Mouse (Mus musculus) forebrain, embryonic 12.5 days (tissue): Measurements from ENCODE around the gene Fli1. TPM values are rescaled to one million over a fixed set of nuclear protein-coding genes. Genes with fewer than 3 reads are reported as not detected.

Experiments used
- ATAC-seq: fragments of 200-750 bp; cut with Nextera tagmentation; 2 replicates; pipeline ENCODE4 v1.8.0; 2017; ENCODE audit warnings: moderate TSS enrichment; ENCODE audit not compliant: low FRiP score
- H3K27ac ChIP-seq: fragments of 300-500 bp; sonication (generic); 2 replicates; pipeline ENCODE4 v1.5.1; 2016; ENCODE audit warnings: mild to moderate bottlenecking
- H3K27me3 ChIP-seq: fragments of 300-500 bp; sonication (generic); 2 replicates; pipeline ENCODE4 v1.6.1; 2016; ENCODE audit warnings: mild to moderate bottlenecking
- H3K36me3 ChIP-seq: fragments of 300-500 bp; sonication (generic); replicated peaks from 2 replicates; pipeline ENCODE4 v1.6.1; 2016; ENCODE audit warnings: mild to moderate bottlenecking
- H3K4me1 ChIP-seq: fragments of 300-500 bp; sonication (generic); 2 replicates; pipeline ENCODE4 v1.6.1; 2016
- H3K4me2 ChIP-seq: fragments of 300-500 bp; sonication (generic); 2 replicates; pipeline ENCODE4 v1.6.1; 2016; ENCODE audit warnings: mild to moderate bottlenecking, moderate library complexity
- H3K4me3 ChIP-seq: fragments of 300-500 bp; sonication (generic); replicated peaks from 2 replicates; pipeline ENCODE4 v1.5.1; 2016; ENCODE audit warnings: mild to moderate bottlenecking
- H3K9ac ChIP-seq: fragments of 300-500 bp; sonication (generic); 2 replicates; pipeline ENCODE4 v1.6.1; 2016; ENCODE audit warnings: mild to moderate bottlenecking
- H3K9me3 ChIP-seq: fragments of 300-500 bp; sonication (generic); 2 replicates; pipeline ENCODE4 v1.6.1; 2016
- WGBS: fragments of 180-500 bp; shearing (Covaris S2); methylation state at CpG from one replicate; pipeline ENCODE4 v1.1.7; 2016; 5-methylcytosine and 5-hydroxymethylcytosine counted together
- polyA plus RNA-seq: library from polyadenylated mRNA; unstranded; fragments of >200 nt; fragmentation: Nextera tagmentation; extraction: Ambion mirVana; gene quantifications from 2 replicates; pipeline ENCODE4 v1.2.1, GENCODE M21; 2016

The Fli1 gene
- polyA plus RNA-seq, 1 experiment from 2014 or later, result 9.4 TPM

DNA sequence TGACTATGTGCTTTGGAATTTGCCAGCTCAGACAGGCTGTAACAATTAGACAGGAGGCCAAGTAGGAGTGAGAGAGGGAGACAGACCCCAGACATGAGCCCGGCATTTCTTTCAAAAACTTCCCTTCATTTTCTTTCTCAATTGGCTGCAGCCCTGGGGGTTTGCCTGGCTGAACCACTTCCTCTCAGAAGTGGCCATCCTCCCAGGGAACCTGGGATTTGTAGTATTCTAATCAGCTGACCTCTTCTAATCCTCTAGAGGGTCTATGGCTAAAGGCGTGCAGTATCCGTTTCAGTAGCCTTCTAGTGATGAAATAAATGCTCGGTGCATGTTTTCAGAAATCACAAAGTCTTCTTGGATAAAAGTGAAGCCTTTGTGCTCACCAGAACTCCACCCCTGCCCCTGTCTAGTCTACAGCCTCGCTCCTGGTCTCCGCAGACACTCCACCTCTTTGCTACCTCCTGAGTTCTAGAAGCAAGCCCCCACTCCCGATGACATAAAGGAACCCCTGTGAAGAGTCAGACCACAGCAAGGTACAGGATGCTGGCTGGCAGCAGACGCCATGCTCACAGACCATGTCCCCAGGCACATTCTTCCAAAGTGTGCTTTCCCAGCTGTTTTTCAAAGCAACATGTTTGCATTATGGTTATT lies 125.1 kb downstream of the Fli1 start:
- peaks cover 40% of the 10 kb centered on the region for H3K27me3 ChIP-seq
- ATAC-seq, result no peak

DNA sequence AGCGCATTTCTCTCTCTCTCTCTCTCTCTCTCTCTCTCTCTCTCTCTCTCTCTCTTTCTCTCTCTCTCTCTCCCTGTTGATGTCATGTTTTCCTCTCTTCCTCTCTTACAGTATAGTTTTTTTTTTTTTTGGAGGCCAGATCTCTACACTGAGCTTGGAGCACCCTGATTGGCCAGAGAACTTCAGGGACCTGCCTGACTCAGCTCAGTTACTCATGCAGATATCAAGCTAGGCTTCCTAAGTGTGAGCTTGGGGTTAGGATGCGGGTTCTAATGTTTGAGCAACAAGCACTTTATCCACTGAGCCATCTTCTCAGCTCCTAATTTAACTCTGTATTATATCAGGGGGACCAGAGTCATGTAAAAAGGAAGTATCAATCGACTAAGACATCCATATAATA lies 126.7 kb downstream of the Fli1 start:
- no peaks in the 10 kb centered on the region for H3K36me3 ChIP-seq
- WGBS, result 94% methylated on average over 3 of the region's 3 CpGs
- peaks cover 56% of the 10 kb centered on the region for H3K27me3 ChIP-seq
- H3K4me2 ChIP-seq, result no peak overlapping the region
- no peak overlapping the region for H3K9ac ChIP-seq
- H3K4me3 ChIP-seq, result no peak overlapping the region
- no peaks in the 10 kb centered on the region for H3K9me3 ChIP-seq
- no peak overlapping the region for H3K27ac ChIP-seq
- peaks cover 8% of the 10 kb centered on the region for H3K4me1 ChIP-seq
- ATAC-seq, result no peak

More for the DNA sequence above, 125.1 kb downstream of the Fli1 start:
- Histone ChIP-seq H3K4me1 (peaks cover 8% of the 10 kb centered on the region), H3K27ac (no peak overlapping the region), H3K4me2 (no peak overlapping the region), H3K9me3 (no peaks in the 10 kb centered on the region), H3K4me3 (no peak overlapping the region), H3K9ac (no peak overlapping the region), H3K36me3 (no peaks in the 10 kb centered on the region)
- WGBS, result 35% methylated on average over 8 of the region's 8 CpGs

DNA sequence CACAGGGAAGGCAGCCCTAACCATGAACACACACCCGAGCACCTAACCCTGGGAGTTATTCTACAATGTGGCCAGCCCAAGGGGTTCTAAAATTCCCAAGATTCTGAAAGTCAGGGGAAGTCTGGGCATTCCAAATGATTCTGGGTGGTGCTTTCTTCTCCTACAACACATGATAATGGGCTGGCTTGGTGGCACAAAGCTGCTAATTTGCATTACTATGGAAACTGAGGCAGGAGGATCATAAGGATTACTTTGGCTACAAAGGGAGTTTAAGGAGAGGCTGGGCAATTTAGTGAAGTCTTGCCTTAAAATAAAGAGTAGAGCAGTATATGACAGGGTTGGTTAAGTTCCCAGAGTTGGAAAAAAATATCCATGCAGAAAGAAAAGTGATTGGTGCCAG lies 127.7 kb downstream of the Fli1 start:
- no peak overlapping the region for H3K4me2 ChIP-seq
- no peak overlapping the region for H3K4me3 ChIP-seq
- peaks cover 8% of the 10 kb centered on the region for H3K4me1 ChIP-seq
- 15% methylated on average over 1 of the region's 1 CpGs for WGBS
- no peaks in the 10 kb centered on the region for H3K9me3 ChIP-seq
- H3K36me3 ChIP-seq, result no peaks in the 10 kb centered on the region
- no peak overlapping the region for H3K9ac ChIP-seq
- H3K27ac ChIP-seq, result no peak overlapping the region
- peaks cover 66% of the 10 kb centered on the region for H3K27me3 ChIP-seq
- no peak for ATAC-seq

DNA sequence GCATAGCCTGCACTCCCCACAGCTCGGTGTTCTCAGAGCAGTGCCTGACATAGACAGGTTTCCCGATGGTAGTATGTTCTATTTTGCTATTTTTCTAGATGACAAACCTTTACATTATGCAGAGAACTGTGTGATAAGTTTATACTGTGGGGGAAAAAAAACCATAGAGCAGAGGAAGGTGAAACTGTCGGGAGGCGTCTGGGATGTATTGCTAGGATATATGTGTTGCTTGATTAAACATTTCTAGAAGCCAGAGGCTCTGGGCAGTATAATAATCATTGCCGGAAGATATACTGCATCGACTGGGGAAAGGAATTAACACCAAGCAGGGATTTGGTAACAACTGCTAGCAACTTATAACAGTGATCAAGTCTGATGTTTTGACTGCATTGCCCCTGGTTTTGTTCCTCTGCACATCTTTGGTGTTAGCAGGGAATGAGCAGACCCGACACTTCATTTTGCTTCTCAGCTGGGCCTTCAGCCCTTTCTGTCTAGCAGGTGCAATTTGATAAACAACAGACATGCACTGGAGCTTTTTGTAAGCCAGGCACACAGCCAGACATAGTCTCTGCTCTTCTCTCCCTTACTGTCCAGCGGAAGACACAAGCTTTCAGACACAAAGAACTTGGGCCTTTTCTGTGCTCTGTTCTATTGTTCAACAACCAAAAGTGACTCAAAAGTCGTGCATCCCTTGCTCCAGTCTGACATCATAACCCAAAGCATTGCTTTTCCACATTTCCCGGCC lies 129.7 kb downstream of the Fli1 start:
- H3K27ac ChIP-seq, result no peak overlapping the region
- H3K4me3 ChIP-seq, result no peak overlapping the region
- 75% methylated on average over 10 of the region's 10 CpGs for WGBS
- H3K9ac ChIP-seq, result no peak overlapping the region
- H3K36me3 ChIP-seq, result no peaks in the 10 kb centered on the region
- ATAC-seq, result no peak
- no peaks in the 10 kb centered on the region for H3K9me3 ChIP-seq
- peaks cover 79% of the 10 kb centered on the region for H3K27me3 ChIP-seq
- H3K4me2 ChIP-seq, result no peak overlapping the region
- H3K4me1 ChIP-seq, result peaks cover 20% of the 10 kb centered on the region

DNA sequence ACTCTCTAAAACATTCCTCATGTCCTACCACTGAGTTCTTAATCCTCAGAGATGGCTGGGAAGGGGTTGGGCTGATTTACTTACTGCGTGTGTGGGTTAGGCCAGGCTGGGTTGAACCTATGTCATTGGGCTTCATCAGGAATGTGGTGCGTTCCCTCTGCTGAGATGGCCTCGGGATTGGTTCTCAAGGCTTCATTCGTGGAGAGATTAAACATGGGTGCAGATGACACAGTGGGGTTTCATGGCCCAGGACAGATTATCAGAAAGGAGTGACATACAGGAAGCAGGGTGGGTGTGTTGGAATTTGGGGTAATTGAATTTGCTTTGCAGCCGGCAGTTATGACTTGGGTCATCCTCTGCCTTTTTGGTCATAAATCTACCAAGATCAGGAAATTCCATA lies 131.2 kb downstream of the Fli1 start:
- Histone ChIP-seq H3K27ac (no peak overlapping the region), H3K4me3 (no peak overlapping the region), H3K4me2 (no peak overlapping the region), H3K4me1 (peaks cover 13% of the 10 kb centered on the region), H3K9ac (no peak overlapping the region), H3K36me3 (no peaks in the 10 kb centered on the region), H3K9me3 (no peaks in the 10 kb centered on the region), H3K27me3 (peaks cover 85% of the 10 kb centered on the region)
- 89% methylated on average over 5 of the region's 5 CpGs for WGBS
- ATAC-seq, result no peak

DNA sequence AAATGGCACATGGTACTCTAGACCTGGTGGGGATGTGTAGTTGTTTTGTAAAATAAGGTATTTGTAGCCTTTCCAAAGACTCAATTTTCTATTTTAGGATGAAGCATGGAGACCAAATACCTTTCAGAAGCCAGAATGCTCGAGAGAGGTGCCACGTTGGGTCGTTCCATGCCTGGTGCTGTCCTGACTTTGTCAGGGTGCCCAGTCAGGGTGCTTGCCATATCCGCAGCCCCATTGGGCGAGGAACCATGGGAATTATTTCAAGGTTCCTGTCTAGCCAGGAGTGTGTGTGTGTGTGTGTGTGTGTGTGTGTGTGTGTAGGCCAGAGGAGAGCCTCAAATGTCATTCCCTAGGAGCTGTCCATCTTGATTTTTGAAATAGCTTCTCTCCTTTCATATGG lies 132.0 kb downstream of the Fli1 start:
- H3K27me3 ChIP-seq, result peaks cover 91% of the 10 kb centered on the region
- no peaks in the 10 kb centered on the region for H3K9me3 ChIP-seq
- H3K4me1 ChIP-seq, result peaks cover 13% of the 10 kb centered on the region
- no peak overlapping the region for H3K4me3 ChIP-seq
- no peaks in the 10 kb centered on the region for H3K36me3 ChIP-seq
- H3K4me2 ChIP-seq, result no peak overlapping the region
- no peak overlapping the region for H3K27ac ChIP-seq
- no peak for ATAC-seq
- H3K9ac ChIP-seq, result no peak overlapping the region
- 89% methylated on average over 5 of the region's 5 CpGs for whole genome bisulfite sequencing

DNA sequence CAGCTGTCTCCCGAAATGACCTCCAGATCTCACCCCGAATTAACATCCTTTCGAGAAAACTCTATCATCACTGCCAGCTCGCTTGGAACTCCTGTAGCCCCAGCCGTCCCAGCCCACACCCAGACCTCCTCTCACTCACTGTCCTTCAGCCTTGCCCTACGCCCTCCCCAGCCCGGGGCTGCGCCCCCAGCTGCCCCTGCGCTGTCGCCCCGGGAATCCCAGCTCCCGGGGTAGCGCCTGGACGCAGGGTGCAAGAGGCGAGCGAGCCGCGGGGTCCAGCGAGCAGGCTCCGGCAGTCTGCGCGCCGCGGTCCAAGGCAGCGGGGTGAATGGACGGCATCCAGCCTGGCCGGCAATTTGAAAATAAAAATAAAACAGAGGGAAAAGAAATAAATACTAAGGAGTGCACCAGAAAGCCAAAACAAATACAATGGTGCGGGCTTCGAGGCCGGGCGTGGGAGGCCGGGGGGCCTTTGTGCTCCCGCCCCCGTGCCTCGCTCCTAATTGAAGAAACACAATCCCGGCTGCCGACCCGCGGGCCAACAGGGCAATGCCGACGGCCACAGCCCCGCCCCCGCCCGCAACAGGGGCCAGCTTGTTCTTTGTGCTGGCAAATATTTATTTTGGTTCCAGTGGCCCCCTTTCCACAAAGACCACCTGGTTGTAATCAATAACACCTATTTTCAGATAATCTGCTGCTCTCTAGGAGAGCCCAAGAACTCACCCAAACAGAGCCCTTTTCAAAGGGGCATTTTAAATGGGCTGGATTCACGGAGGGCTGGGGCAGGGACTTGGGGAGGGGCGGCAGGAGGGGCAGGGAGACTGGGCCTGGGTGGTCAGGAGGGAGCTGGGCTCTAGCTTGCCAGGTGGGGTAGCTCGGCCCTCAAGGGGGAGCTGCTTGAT lies 133.3 kb downstream of the Fli1 start:
- peaks cover 92% of the 10 kb centered on the region for H3K27me3 ChIP-seq
- under 1% methylated on average over 47 of the region's 47 CpGs for WGBS
- peak overlapping the region; percentile 48 for H3K4me3 ChIP-seq
- peak overlapping the region; percentile 92 for H3K4me2 ChIP-seq
- H3K4me1 ChIP-seq, result peaks cover 13% of the 10 kb centered on the region
- peak overlapping the region; percentile 63 for H3K9ac ChIP-seq
- no peaks in the 10 kb centered on the region for H3K9me3 ChIP-seq
- no peak overlapping the region for H3K27ac ChIP-seq
- 0 out of 2 replicates have a peak, but pooled peaks have one; percentile 45 for ATAC-seq
- no peaks in the 10 kb centered on the region for H3K36me3 ChIP-seq

DNA sequence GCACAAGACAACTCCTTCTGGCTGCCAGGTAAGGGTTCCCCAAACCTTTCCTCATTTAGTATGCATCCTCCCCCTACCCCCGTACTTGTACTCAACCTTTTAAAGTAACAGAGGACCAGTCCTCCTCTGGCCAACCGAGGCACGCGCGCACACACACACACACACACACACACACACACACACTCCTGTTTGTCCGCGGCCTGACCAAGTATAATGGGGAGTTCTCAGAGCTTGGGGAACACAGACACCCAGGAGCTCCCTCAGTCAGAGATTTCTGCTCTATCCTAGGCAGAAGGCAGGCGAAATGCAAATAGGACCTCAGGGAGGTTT lies 134.0 kb downstream of the Fli1 start:
- peak overlapping the region; percentile 48 for H3K4me3 ChIP-seq
- H3K27me3 ChIP-seq, result peaks cover 93% of the 10 kb centered on the region
- H3K36me3 ChIP-seq, result no peaks in the 10 kb centered on the region
- H3K9ac ChIP-seq, result peak overlapping the region; percentile 63
- no peaks in the 10 kb centered on the region for H3K9me3 ChIP-seq
- H3K4me1 ChIP-seq, result peaks cover 13% of the 10 kb centered on the region
- H3K4me2 ChIP-seq, result peak overlapping the region; percentile 92
- WGBS, result 6% methylated on average over 8 of the region's 8 CpGs
- no peak for ATAC-seq
- no peak overlapping the region for H3K27ac ChIP-seq

DNA sequence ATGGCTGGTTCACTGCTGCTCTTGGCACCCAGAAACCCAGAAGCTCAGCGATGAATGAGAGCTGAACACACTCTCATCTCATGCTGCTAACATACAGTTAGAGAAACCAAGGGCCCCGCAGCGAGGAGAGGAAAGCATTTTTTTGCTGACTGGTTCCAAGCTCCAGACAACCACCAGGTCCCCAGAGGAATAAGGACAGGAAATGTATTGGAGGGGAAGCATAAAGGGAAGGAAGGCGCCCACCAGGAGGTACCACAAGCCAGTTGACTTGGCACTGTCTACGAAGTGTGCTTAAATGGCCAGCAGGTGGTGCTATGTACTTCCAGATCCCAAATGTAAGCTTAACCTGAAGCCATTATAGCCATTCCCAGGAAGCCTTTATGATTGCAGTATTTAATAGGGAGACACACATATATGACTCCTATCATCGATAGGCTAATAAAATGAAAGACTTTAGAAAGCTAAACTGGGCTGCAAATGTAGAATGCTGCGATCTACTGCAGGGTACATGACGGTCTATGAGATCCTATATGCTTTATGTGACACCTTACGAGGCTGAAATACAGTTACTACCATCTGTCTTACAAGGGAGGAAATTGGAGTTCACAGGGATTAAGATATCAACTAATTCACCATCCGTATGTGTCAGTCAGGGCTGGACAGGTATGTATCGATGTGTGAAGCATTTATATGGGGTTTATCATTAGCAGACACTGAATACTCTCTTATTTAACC lies 137.3 kb downstream of the Fli1 start:
- WGBS, result 48% methylated on average over 11 of the region's 11 CpGs
- no peak overlapping the region for H3K9ac ChIP-seq
- peaks cover 13% of the 10 kb centered on the region for H3K4me1 ChIP-seq
- no peak overlapping the region for H3K4me3 ChIP-seq
- ATAC-seq, result peak; percentile 81
- H3K9me3 ChIP-seq, result no peaks in the 10 kb centered on the region
- peaks cover 69% of the 10 kb centered on the region for H3K27me3 ChIP-seq
- no peak overlapping the region for H3K27ac ChIP-seq
- H3K4me2 ChIP-seq, result no peak overlapping the region
- no peaks in the 10 kb centered on the region for H3K36me3 ChIP-seq

DNA sequence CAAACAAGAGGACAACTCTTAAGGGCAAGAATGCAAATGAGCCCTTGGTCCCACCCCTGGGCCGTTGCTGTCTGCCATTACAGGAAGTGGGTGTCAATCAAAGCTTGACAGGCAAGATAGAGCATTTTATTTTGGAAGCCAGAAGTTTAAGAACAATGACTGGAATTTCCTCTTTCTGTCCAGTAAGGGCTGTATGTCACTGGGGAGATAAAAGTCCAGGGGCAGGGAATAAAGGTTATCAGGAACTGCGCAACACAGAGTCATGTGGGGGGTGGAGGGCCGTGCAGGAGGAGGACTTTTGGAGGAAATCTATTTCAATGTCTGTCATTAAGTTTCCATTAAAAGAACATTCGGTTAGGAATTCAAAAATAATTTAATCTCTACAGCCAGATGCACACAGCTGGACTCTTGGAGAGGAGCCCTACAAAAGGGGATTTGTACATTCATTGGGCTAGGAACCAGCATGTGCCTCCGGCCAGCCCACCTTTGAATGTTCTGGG lies 141.9 kb downstream of the Fli1 start:
- 80% methylated on average over 5 of the region's 5 CpGs for WGBS
- H3K27ac ChIP-seq, result no peak overlapping the region
- no peaks in the 10 kb centered on the region for H3K36me3 ChIP-seq
- H3K4me3 ChIP-seq, result no peak overlapping the region
- no peak for ATAC-seq
- H3K4me2 ChIP-seq, result no peak overlapping the region
- no peaks in the 10 kb centered on the region for H3K4me1 ChIP-seq
- no peaks in the 10 kb centered on the region for H3K9me3 ChIP-seq
- peaks cover 25% of the 10 kb centered on the region for H3K27me3 ChIP-seq
- H3K9ac ChIP-seq, result no peak overlapping the region

DNA sequence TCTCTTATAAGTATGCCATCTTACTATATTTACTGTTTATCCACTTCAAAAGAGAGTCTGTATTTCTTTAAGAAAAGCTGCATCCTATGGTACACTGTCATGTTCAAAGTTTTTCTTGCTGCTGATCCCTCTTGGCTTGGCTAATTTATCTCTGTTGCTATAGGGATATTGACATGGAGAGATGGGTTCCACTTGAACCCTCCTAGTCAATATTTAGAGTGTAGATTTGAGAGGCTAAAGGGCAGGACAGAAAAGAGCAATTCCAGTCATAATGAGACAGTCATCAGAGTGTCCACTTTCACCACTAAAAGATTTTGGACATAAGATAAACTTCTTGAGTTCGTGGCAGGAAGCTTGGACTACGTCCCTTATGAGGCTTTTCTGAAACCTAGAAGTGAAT lies 142.4 kb downstream of the Fli1 start:
- Histone ChIP-seq H3K36me3 (no peaks in the 10 kb centered on the region), H3K4me1 (no peaks in the 10 kb centered on the region), H3K9ac (no peak overlapping the region), H3K9me3 (no peaks in the 10 kb centered on the region), H3K4me3 (no peak overlapping the region), H3K27ac (no peak overlapping the region), H3K4me2 (no peak overlapping the region), H3K27me3 (peaks cover 22% of the 10 kb centered on the region)
- no peak for ATAC-seq
- 94% methylated on average over 2 of the region's 2 CpGs for WGBS

DNA sequence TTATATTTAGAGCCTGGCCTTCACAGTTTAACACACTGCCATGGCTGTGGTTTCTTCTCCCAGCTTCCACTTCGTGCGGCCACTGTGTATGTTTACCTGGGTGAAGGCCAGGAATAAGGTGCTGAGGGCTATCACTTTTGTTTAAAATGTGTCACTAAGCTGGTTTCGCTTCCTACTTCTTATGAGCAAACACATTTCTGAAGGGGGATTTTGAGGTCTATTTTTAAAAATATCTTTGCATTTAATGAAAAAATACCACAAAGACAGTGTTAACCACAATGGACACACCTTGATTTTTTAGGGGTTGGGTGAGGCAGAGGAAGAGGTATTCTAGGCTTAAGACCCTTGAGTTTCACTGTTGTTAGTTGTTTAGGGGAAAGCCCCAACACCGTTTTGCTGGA lies 147.9 kb downstream of the Fli1 start:
- H3K4me1 ChIP-seq, result no peaks in the 10 kb centered on the region
- H3K9ac ChIP-seq, result no peak overlapping the region
- no peak overlapping the region for H3K27ac ChIP-seq
- H3K27me3 ChIP-seq, result no peaks in the 10 kb centered on the region
- H3K4me3 ChIP-seq, result no peak overlapping the region
- ATAC-seq, result no peak
- no peaks in the 10 kb centered on the region for H3K9me3 ChIP-seq
- H3K36me3 ChIP-seq, result no peaks in the 10 kb centered on the region
- no peak overlapping the region for H3K4me2 ChIP-seq
- 90% methylated on average over 4 of the region's 4 CpGs for WGBS
